Mouse (Mus musculus): ENCODE measurements at regions not wholly inside any gene's neighbourhood (a gene's known extent, or its start where the extent isn't known, plus 50 kb on each side); places are given as distances from the start of the nearest gene placed in this dataset.

DNA sequence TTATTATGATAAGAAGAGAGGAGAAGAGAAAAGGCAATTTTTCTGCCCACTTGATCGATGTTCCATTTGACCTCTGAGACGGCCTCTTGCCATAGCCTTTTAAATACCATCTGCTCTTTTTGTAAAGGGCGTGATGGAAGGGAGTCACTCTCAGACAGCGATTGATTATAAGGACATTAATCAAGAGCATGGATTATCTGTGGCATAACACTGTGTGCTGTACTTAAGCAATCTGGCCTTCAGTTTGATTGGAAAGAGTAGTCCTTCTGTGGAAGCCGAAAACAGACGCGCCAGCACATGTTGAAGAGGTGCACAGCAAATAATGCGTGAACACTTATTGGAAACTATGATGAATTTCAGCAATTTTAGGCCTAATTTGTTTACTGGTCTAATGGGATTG is 685.4 kb upstream of the Robo1 start:
- peak; percentile 32 for DNase-seq

DNA sequence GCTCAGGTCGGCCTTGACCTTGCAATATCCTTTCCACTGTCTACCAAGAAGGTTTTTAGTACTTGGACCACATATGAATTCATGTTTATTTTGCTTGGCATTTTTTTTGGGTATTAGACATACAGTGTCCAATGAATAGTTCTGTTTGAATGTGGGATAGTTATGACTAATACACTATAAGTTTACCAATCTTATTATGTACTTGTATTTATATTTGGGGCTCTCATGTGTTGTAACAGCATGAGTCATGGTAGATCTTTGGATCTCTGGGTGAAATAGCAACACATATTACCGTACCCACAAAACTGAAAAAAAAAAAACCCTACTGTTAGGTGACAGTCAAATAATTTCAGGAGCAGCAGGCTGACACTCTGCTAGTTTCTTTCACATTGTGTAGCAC is 667.7 kb upstream of the Robo1 start:
- DNase-seq, result no peak

DNA sequence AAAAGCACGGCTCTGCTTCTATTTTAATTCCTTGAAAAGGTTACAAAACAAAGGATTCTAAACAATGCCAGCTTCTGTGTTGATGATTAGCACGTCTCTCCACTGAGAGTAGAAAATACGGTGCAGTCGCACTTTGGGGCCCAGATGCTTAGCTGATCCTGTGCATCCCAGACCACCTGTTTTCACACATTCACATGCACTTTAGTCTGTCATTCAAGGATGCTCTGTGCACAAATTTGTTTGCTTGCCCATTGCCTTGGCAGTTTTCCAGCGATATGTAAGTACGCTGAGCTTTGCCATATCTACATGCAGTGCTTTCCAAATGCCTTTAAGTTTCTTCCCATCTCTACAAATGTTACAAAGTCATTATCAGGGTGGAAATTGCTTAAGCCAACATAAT is 664.9 kb upstream of the Robo1 start:
- DNase-seq, result no peak

DNA sequence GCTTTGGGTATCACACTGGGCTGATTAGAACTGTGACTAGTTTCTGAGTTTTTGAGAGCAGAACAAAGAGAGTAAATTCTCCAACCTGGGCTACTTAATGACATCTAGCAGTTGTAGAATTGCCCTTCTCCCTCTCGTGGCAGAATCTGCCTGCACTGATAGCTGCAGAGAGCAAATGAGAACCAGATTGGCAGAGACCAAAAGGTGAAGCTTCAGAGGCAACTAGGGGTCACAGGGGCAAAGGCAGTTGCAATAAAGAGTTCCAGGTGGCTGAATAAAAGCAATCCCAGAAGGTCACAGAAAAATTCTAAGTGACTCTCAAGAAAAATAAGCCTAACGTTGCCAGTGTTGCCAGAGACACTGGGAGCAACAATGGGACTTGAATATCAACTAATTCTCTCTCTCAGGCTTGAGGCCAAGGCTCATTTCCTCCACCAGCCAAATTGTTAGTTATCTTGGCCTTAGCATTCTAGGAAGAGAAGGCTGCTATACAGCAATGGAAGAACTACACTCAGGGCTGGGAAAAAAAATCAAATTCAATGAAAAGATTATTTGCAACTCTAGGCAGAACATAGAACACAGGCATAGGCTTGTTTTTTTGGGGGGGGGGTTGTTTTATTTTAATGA is 629.9 kb upstream of the Robo1 start:
- no peak for DNase-seq

DNA sequence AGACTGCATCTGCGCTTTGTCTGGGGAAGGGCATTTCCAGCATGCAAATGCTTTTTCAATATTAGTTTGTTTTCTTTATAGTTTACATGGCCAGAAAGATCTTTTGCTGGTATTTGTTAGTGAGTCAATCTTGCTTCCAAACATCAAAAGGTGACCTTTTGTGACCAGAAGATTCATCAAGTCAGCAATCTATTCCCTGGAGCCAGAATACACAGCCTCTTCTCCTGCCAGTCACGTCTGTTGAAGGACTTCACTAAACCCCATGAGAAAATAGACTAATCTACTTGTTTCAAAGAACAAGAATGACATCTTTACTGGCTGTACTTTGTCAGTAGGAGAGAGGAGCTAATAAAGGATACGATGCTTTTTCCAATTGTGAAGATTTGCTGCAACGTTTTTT is 614.6 kb upstream of the Robo1 start:
- DNase-seq, result no peak

GRCm38 (mm10) chr16:71705846-71706245 is 602.3 kb upstream of the Robo1 start:
- no peak for DNase-seq

DNA sequence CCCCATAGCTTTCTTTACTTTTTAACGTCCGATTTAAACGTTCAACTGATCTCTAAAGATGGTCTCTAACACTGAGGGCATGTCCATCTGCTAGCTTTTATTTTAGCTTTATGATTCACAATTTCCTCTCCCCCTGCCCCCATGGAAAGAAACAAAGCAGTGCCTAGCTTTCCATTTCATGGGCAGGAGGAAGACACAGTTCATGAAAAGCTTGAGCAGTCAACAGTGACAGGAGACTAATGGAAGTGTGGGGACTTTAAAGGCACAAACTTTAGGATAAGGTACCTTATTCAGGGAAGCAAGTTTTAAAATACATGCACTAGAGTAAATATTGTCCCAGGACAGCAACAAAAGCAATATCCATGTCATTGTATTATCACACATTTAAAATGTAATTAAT is 598.4 kb upstream of the Robo1 start:
- DNase-seq, result no peak

DNA sequence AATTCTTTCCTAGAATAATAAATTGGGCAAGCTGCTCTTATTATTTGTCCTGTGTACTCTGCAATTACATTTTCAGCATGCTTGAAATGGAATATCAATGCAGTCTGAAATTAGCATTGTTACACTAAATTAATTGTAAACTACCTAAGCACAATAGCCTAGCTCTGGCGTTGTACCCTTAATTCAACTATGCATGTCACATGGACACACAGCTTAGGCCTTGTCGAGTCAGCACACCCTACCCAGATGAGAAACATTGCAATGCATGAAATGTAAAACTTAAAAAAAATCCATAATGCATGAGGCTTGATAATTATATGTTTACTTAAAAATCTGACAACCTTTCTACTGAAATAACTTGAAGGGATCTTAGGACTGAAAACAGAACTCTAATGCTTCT is 596.2 kb upstream of the Robo1 start:
- DNase-seq, result no peak

DNA sequence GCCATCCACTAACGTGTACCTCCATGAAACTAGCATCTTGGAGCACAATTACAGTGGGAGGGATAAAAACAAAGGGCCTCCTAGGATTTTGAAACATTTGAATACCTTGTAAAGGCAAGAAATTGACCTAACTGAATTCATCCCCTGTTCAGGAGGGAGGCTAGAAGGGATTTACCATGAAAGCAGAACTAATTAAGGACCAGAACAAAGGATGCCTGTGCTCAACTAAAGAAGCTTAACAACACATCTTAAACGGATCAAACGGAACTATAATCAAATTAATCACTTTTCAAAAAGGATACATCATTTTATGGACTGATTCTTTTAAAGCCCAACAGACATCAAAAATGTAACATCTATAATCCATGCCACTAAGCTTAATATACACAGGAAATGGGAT is 590.9 kb upstream of the Robo1 start:
- DNase-seq, result no peak

GRCm38 (mm10) chr16:71724898-71725297 is 583.2 kb upstream of the Robo1 start:
- no peak for DNase-seq

GRCm38 (mm10) chr16:71737941-71738340 is 570.2 kb upstream of the Robo1 start:
- no peak for DNase-seq

- DNase-seq, result no peak
Measured at GRCm38 (mm10) chr16:71739104-71739503, 569.0 kb upstream of the Robo1 start.

GRCm38 (mm10) chr16:71780945-71781344 is 527.2 kb upstream of the Robo1 start:
- no peak for DNase-seq

DNA sequence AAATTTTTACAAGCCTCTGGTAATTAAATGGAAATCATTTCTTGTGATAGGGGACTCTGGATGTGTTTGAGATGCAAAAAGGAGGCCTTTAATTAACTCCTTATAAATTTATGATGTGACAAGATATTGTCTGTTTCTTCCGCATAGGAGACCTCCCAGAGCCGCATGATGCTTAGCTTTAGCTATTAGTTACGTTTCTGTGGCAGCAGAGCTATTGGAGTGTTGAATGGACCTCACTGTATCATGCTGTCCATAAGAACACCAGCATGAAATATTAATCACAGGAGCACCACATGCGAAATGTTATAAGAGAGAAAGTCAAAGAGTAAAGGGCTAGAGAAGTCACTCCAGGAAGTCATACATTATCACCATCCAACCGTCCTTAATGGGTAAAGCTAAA is 495.3 kb upstream of the Robo1 start:
- no peak for DNase-seq

DNA sequence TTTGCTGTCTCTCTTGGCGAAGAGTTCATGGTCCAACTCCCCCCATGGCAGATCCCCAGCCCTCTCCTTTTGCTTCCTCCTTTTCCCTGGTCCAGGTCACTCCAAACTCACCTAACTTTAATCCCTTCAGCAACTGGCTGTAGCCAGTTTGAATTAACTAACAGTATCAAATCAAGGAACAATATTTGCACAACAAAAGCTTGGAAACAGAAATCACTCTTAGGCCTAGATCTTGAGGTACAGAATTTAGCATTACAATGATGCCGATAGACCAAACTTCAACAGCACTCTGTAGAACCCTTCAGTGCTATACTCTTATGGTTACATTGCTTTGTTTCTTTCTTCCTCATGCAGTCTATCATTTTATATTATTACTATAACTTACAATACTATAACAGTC is 472.8 kb upstream of the Robo1 start:
- DNase-seq, result no peak

GRCm38 (mm10) chr16:71850097-71850496 is 458.0 kb upstream of the Robo1 start:
- no peak for DNase-seq

GRCm38 (mm10) chr16:71851590-71852190 is 456.4 kb upstream of the Robo1 start:
- no peak for DNase-seq

DNA sequence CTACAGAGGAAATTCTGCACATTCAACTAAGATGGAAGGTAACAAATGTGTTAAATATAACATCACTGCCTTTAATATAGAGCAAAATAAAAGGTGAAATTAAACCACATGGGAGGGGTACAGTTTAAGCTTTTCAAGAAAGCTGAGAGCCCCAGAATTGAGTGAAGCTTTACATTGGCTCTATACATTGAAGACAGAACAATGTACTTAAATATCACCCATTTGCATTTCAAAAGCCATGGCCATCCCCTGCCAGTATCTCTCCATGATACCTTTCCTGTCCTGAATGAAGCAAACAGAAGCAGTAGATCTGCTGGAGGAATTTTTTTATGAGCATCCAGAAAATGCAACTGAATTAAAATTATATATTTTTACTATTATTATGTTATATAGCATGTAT is 450.2 kb upstream of the Robo1 start:
- no peak for DNase-seq

DNA sequence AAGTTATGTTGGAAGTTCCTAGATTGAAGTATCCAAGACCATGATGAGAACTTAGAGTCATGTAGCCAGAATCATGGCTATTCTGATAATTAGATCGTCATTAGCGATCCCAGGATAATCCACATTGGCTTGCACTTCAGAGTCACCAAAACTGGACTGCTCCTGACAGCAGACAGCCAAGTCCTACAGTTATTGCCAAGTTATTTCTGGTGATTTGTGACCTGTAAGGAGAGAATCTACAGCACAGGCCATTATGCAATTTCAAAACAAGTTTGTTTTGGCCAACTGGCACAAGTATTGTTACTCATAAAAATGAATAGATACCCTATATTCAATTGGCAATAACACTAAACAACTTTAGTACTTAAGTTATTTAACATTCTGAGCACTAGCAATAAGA is 447.9 kb upstream of the Robo1 start:
- no peak for DNase-seq

GRCm38 (mm10) chr16:71885701-71886100 is 422.4 kb upstream of the Robo1 start:
- no peak for DNase-seq

DNA sequence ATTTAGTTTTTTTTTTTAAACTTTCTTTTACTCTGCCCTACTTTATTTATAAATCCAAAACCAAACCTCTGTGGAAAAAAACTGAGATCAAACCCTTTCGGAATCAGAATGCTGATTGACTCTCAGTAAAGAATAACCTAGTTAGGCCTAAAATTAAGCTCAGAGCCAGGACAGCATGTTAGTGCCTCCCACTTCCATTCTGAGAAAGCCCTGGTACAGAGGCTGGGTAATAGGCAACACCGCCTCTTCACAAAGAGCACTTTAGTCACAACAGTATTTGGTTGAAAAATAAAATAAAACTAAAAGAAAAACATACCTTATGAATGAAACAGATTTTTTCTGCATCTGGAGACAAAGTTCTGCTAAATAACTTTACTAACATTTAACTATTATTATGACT is 418.4 kb upstream of the Robo1 start:
- DNase-seq, result no peak

DNA sequence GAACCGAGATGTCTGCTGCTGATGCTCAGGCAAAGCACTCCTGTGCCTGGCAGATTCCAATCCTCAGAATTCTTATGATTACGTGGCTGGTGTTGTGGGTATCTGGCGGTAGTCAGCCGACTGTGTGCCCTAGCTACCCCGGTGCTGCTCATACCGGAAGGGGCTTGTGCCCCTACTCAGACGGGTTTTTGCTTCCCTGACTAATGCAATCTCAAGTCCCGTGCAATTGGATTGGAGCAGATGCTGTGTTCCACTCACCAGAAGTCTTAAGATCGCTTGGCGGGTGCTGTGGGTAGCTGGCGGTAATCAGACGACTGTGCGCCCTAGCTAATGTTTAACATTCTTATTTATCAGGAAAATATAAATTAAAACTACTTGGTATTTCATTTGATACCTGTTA is 385.0 kb upstream of the Robo1 start:
- no peak for DNase-seq

- no peak for DNase-seq
Measured at GRCm38 (mm10) chr16:71944165-71944564, 363.9 kb upstream of the Robo1 start.

DNA sequence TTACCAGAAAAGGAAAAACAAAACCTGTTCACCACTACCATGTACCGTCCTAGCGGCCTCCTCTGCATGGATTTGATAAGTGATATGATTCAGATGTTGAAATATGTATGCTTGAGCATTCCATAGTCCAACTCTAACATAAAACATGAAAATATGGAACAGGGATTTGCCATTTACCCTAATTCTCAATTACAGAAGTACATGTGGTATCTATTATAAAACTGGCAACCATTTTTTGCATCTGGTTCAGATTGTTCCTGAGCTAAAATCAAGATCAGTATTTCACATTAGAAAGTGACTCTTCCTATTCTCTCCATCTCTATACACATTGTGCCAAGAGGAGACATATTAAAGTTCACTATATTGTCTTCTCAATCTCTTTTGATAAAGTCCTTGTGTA is 363.3 kb upstream of the Robo1 start:
- no peak for DNase-seq

GRCm38 (mm10) chr16:71952879-71953406 is 355.2 kb upstream of the Robo1 start:
- no peak for DNase-seq
